Mouse (Mus musculus): Measurements from ENCODE around the gene Klhdc9. TPM values are rescaled to one million over a fixed set of nuclear protein-coding genes. Genes with fewer than 3 reads are reported as not detected.

The Klhdc9 gene
- total RNA-seq (2023): under 1 TPM in 1 of 2 experiments, not detected in 1; 0.70 TPM

DNA sequence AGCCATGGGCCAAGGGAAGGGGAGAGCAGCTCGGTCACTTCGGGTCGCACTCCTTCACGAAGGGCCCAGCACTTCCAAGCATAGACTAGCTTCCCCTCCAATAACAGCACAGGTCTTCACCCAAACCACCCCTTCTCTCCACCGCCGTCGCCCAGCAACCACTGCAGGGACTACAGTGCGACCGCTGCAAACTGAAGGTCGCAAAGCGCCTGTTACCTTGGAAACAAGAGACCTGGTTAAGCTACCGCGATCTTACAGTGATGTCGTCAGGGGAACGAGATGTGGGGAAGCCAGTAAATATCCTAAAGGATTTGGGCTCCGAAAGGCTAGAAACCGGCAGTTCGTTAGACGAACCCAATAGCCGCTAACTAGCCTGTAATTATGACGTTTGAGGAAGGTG is at the start of gene Klhdc9:
Gene Klhdc9, minus strand, starts transcription at position 143 of the 400 bp plus-strand sequence.

DNA sequence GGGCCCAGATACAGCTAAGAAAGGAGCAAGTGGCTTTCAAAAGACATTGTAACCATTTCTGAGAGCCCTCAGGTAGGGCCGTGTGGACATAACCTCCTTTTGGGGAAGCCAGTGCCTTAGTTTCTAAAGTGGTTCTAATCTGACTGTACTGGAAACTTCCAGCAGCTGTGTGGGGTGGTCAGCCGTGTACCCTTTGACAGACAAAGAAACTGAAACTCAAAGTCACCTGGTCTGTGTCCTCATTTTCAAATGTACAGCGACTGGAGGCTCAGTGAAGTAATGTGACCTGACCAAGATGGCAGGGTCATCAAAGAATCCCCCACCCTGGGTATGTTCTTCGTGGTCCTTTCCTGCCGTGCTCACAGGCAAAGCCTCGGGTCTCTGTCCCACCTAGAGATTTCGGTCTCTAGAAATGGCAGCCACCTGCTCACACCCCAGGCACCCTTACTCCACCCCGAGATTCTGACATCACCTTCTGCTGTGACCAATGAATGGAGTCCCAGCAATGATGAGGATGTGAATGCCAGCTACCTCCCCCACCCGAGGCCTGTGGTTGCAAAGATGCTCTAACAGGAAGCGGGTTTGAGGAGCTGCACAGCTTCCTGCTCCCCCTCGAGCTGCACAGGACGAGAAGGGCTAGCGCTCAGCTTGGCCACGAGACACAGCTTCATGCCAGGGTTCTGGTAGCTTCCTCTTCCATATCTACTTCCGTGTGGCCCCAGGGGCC is 27.9 kb upstream of the Klhdc9 start, which contains the start of gene Arhgap30:
Gene Arhgap30, plus strand, starts transcription at position 579 of the 727 bp plus-strand sequence.

DNA sequence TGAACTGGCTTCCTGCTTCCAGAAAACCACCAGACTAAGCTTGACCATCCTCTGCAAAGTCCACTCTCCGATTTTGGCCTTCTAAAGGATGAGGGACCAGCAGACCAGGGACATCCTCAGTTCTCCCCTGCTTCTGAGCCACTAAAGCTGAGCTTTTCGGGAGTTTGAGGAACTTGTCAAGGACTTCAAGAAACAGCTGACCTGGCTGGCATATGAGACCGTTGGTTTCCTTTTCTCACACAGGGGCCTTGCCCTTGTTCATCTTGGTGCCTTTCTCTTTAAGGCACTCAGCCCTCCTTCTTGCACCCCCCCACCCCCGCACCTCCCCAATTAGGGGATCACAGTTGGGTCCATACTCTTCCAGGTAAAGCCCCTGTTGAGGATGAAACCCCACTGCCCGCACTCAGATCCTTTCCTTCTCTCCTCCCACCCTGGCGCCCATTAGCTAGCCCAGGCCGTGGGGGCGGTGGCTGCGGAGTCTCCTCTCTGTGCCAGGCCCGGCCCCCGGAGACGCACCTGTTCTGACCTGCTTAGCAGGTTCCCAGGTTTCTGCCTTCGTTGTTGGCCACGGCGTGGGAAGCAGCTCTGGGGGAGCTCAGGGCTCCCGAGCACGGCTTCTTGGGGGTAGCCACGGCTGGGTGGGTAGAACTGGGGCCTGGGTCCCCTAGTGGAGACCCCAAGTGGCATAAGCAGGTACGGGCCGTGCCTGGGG is 9.4 kb upstream of the Klhdc9 start, which contains the start of gene Nectin4:
Gene Nectin4, plus strand, starts transcription at position 255 of the 712 bp plus-strand sequence.

DNA sequence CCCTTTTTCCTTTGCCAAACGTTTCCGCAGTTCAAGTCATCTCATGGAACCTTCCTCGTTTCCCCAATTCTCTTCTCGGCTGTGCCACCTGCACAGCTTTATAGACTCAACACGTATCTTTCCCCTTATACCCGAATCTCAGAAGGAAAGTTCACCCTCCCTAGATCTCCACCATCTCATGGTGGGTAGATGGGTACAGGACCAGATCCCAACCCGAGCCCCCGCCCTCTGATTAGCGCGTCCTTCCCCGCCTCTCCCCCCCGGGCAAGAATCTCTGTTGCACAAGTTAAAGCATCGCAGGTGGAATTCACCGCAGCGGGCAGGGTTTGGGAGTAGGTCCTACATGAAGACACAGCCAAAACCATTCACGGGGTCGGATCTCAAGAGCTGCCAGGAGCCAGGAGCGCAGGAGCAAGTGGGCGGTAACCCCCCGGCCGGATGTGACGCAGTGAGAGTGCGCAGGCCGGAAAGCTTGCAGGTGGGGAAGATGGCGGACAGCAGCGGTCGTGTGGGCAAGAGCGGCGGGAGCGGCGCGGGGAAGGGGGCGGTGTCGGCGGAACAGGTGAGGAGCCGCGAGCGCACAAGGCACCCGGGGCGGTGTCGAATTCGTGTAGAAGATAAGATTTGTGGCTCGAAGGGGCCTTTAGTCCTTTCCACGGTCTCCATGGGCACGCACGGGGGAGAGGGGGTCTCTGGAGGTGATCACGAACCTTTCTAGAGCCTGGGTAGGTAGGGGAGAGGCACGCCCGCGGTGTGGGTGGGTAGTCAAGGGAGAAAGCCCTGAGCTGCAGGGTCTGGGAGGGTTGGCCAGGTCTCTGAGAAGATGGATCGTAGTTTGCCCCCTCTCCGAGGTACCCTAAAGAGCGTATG is 15.1 kb downstream of the Klhdc9 start, which contains the start of the genes Nit1 and Pfdn2:
Gene Nit1, minus strand, starts transcription at position 422 of the 870 bp plus-strand sequence.
Gene Pfdn2, plus strand, starts transcription at position 446 of the 870 bp plus-strand sequence.

GRCm38 (mm10) chr1:171328839-171329432 is 31.7 kb downstream of the Klhdc9 start, which contains the start of gene Dedd:
Gene Dedd, plus strand, starts transcription at chr1:171329145.

Other genes with a start within 250 kb of the Klhdc9 start
- 1 to 10 TPM in 1 of 2 experiments, under 1 TPM in 1; 0.75 to 1.0 TPM for gene Cfap126, start 246.9 kb downstream of the Klhdc9 start, total RNA-seq (2023)
- 100 to 1,000 TPM in 1 of 2 experiments, 10 to 100 TPM in 1; 81.8 to 104 TPM for gene Sdhc, start 210.2 kb downstream of the Klhdc9 start, total RNA-seq (2023)
- gene Mpz, start 210.1 kb downstream of the Klhdc9 start, total RNA-seq (2023): not detected
- gene Pcp4l1, start 164.5 kb downstream of the Klhdc9 start, total RNA-seq (2023): not detected
- gene Nr1i3, start 146.8 kb downstream of the Klhdc9 start, total RNA-seq (2023): not detected
- gene Tomm40l, start 138.3 kb downstream of the Klhdc9 start, total RNA-seq (2023): 10 to 100 TPM; 21.2 to 22.8 TPM
- gene Apoa2, start 135.7 kb downstream of the Klhdc9 start, total RNA-seq (2023): not detected
- 1 to 10 TPM; 1.5 to 6.4 TPM for gene Fcer1g, start 126.4 kb downstream of the Klhdc9 start, total RNA-seq (2023)
- gene Adamts4, start 110.4 kb downstream of the Klhdc9 start, total RNA-seq (2023): not detected
- gene Ndufs2, start 109.4 kb downstream of the Klhdc9 start, total RNA-seq (2023): 100 to 1,000 TPM; 131 to 140 TPM
- gene B4galt3, start 90.5 kb downstream of the Klhdc9 start, total RNA-seq (2023): 100 to 1,000 TPM in 1 of 2 experiments, 10 to 100 TPM in 1; 96.6 to 105 TPM
- gene Ppox, start 79.6 kb downstream of the Klhdc9 start, total RNA-seq (2023): 10 to 100 TPM; 62.8 to 71.7 TPM
- gene Usp21, start 72.8 kb downstream of the Klhdc9 start, total RNA-seq (2023): 10 to 100 TPM; 59.3 to 66.9 TPM
- gene Ufc1, start 65.8 kb downstream of the Klhdc9 start, total RNA-seq (2023): 10 to 100 TPM; 46.1 to 46.6 TPM
- 10 to 100 TPM; 40.6 to 43.6 TPM for gene Dedd, start 31.7 kb downstream of the Klhdc9 start, total RNA-seq (2023)
- 10 to 100 TPM; 29.2 to 29.4 TPM for gene Nit1, start 15.2 kb downstream of the Klhdc9 start, total RNA-seq (2023)
- 10 to 100 TPM; 57.3 to 70.0 TPM for gene Pfdn2, start 15.1 kb downstream of the Klhdc9 start, total RNA-seq (2023)
- under 1 TPM in 1 of 2 experiments, not detected in 1; 0.32 TPM for gene Nectin4, start 9.3 kb upstream of the Klhdc9 start, total RNA-seq (2023)
- gene Arhgap30, start 28.2 kb upstream of the Klhdc9 start, total RNA-seq (2023): 100 to 1,000 TPM; 326 to 330 TPM
- 100 to 1,000 TPM; 190 to 199 TPM for gene Usf1, start 50.5 kb upstream of the Klhdc9 start, total RNA-seq (2023)
- 10 to 100 TPM; 13.0 to 13.2 TPM for gene Tstd1, start 58.1 kb upstream of the Klhdc9 start, total RNA-seq (2023)
- gene F11r, start 76.7 kb upstream of the Klhdc9 start, total RNA-seq (2023): 1 to 10 TPM in 1 of 2 experiments, under 1 TPM in 1; 0.64 to 1.3 TPM
- gene Alyref2, start 142.7 kb upstream of the Klhdc9 start, total RNA-seq (2023): 10 to 100 TPM in 1 of 2 experiments, 1 to 10 TPM in 1; 8.3 to 10.2 TPM
- not detected for gene Itln1, start 174.5 kb upstream of the Klhdc9 start, total RNA-seq (2023)
- 10 to 100 TPM; 13.3 to 15.7 TPM for gene Cd244a, start 198.4 kb upstream of the Klhdc9 start, total RNA-seq (2023)
- gene Ly9, start 246.6 kb upstream of the Klhdc9 start, total RNA-seq (2023): 100 to 1,000 TPM; 131 to 138 TPM